Mouse (Mus musculus) liver, embryonic 14.5 days (tissue): ENCODE results near the gene Cast.

Source experiments
- CTCF ChIP-seq: IDR thresholded peaks from 2 replicates; pipeline ENCODE4 v1.5.1; 2016; ENCODE audit warnings: antibody characterized with exemption, low read depth, control low read depth
- EP300 ChIP-seq: IDR thresholded peaks from 2 replicates; pipeline ENCODE4 v1.6.1; 2016; ENCODE audit warnings: antibody characterized with exemption, low read depth

- TF ChIP-seq CTCF (no peak), EP300 (no peak)
Measured at GRCm38 (mm10) chr13:74815753-74816152, 7.1 kb upstream of the Cast start.
